Mouse (Mus musculus): Measurements from ENCODE around the gene Polr2j. TPM values are rescaled to one million over a fixed set of nuclear protein-coding genes. Genes with fewer than 3 reads are reported as not detected.

Gene Polr2j
- total RNA-seq (2021): 10 to 100 TPM; 70.3 to 78.0 TPM
- long read RNA-seq, experiment 1, transcript Polr2j-201 (4 exons, 646 nt): major isoform, 6 of 7 reads
- long read RNA-seq, experiment 1, partial matches to known transcripts: 0 of 7 reads
- long read RNA-seq, experiment 1, other reads (novel, unspliced or antisense): 0 of 7 reads
- long read RNA-seq, experiment 2, transcript Polr2j-201 (4 exons, 646 nt): major isoform, 50 of 51 reads
- long read RNA-seq, experiment 2, partial matches to known transcripts: 1 of 51 reads
- long read RNA-seq, experiment 2, other reads (novel, unspliced or antisense): 0 of 51 reads

DNA sequence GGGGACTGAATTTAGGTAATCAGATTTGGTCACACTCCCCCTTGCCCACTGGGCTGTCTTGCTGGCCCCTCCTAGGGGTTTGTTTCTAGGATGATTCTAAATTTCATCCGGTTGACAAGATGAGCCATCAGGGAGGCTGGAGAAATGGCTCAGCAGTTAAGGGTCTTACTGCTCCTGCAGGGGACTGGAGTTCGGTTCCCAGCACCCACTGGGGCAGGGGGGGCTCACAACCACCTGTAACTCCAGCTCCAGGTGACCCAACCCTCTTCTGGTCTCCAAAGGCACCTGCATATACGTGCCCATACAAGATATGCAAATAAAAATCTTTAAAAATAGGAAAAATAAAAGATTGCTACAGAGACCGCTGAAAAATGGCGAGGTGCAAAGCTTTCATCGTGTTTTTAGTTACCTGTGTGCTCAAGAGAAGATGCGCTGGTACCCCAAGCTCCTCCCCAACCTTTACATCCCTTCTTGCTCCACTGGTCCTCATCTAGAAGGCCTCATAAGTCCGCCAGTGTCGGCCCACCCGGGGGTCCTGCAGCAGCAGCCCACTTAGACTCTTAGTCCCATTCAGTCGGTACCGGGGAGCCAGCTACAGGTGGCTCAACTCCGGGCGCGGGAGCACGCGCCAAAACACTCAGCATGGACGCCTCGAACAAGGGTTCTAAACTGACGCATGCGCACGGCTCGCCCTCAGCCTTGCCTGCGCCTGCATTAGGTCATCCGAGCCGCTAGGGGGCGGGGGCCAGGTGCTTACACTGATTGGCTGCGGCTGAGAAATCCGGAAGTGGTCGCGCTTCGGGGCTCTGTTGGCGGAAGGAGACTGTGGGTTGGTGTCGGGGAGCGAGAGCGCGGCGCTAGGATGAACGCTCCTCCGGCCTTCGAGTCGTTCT is at the start of gene Polr2j:
Gene Polr2j (plus strand): TSS at position 741 of the 893 bp plus-strand sequence.
- DNase-seq (ENCODE audit: low spot score in 2 of 2): peak; percentile 98

DNA sequence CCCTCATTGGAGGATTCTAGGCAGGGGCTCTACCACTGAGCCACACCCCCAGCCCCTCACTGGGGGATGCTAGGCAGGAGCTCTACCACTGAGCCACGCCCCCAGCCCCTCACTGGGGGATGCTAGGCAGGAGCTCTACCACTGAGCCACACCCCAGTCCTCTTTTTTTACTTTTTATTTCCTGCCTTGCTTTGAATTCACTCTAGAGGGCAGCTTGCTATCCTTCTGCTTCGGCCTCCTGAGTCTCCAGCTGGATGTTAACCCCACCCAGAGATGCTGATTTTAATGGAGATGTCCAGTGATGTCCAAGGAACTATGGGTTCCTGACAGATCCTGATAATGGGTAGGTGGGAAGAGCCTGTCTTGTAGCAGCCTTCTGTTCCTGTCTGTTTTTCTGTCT is 47.0 kb upstream of the Polr2j start:
- no peak for DNase-seq (ENCODE audit: low spot score in 2 of 2)

DNA sequence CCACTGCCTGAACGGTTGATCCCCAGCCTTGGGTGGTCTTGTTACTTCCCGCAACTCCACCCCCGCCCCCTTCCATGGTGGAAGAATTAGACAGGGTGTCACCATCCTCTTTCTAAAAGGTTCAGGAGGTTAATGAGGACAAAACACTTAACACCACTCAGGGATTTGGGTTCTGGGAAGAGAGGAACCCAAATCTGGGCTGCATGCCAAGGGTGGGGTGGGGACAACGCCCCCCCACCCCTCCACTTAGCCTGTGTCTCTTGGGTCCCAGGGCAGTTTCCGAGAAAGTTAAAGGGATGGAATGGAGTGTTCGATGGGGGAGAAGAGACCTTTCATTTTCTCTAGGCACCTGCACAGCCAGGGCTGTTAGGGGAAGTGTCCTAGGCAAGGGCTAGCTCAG is 43.4 kb upstream of the Polr2j start:
- DNase-seq (ENCODE audit: low spot score in 2 of 2): no peak

DNA sequence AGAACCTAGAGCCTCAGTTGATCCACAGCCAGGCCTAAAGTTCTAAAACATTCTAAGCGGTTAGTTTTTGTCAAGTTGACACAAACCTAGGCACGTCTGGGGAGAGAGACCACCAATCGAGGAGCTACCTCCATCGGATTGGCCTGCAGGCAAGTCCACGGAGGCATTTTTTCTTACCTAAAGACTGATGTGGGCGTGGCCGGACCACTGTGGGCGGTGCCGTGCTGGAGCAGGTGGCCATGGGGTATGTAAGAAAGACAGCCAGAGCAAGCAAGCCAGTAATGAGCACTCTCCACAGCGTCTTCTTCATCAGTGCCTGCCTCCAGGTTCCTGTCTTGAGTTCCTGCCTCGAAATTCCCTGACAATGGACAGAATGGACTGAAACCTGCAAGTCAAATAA is 42.9 kb upstream of the Polr2j start:
- no peak for DNase-seq (ENCODE audit: low spot score in 2 of 2)

DNA sequence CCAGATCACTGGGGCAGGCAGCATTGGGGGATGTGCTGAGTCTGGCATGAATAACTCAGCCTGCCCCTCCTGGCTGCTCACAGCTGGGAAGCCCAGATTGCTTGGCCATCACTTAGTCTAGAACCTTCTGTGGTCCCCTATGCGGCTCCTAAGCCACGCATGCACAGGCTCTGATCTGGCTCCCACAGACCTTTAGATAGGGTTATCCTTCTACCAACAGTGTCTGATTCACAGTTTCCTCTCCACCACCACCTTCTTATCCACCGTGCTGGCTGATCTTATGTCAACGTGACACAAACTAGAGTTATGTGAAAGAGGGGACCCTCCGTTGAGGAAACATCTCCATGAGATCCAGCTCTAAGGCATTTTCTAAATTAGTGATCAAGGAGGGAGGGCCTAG is 41.4 kb upstream of the Polr2j start:
- no peak for DNase-seq (ENCODE audit: low spot score in 2 of 2)

DNA sequence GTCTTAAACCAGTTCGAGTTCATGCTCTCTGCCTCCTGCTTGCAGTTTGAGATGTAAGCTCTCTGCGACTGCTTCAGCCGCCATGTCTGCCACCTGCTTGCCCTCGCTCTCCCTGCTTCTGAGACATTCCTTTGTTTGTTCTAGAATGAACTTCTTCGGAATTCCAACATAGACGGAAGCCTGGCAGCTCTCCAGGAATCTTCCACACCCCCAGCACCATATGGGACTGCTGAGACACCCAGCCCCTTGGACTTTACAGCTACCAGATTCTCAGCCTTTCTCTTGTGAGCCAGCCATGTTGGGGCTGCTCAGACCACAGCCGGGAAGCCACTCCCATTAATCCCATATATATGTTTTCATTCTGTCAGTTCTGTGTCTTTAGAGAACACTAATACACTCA is 40.1 kb upstream of the Polr2j start:
- DNase-seq (ENCODE audit: low spot score in 2 of 2): no peak

DNA sequence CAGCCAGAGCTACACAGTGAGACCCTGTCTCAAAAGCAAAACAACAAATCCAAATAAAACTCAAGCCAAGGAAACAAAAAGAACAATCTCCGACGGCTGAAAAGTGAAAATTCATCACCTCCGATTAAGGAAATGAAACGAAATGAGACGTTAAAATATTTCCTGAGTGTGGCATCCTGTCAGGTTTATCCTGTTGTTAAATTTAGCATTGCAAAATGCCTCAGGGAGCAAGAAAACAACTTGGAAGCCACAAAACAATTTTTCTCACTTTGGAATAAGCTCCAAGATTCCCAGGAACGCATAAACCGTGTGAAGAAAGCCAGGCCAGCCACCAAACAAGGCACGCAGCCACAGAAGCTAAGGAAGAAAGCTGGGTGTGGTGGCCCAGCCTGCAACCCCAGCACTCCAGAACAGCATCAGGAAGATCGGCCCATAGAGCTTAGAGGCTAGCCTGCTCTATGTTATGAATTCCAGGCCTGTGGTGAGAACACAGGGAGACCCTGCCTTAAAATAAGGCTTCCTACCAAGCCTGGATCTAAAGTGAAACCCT is 39.4 kb upstream of the Polr2j start:
- no peak for DNase-seq (ENCODE audit: low spot score in 2 of 2)

DNA sequence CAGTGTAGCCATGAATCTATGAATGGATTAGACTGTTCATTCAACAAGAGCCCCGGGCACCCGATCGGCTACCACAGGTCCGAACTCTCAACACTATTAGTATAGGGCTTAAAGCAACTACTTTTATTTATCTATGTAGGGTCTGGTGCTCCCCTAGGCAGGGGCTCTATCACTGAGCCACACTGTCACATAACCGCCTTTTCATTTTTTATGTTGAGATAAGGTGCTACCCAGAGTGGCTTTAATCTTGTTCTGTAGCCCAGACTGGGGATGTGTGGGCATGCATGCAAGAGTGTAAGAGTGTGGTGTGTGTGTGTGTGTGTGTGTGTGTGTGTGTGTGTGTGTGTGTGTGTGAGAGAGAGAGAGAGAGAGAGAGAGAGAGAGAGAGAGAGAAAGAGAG is 38.3 kb upstream of the Polr2j start:
- DNase-seq (ENCODE audit: low spot score in 2 of 2): no peak

DNA sequence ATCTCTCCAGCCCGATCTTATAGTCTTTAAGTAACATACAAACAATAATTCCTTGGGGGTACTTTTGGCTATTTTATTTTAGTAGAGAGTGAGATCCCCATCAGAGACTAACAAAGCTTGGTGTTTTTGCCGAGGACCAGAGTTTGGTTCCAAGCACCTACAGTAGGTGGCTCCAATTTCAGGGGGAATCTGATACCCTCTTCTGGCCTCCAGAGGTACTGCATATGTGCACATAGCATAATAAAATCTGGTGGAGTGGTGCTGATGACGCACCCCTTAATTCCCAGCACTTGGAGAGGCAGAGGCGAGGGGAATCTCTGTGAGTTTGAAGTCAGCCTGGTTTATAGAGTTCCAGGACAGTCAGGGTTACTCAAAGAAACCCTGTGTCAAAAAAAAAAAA is 34.1 kb upstream of the Polr2j start:
- DNase-seq (ENCODE audit: low spot score in 2 of 2): no peak

DNA sequence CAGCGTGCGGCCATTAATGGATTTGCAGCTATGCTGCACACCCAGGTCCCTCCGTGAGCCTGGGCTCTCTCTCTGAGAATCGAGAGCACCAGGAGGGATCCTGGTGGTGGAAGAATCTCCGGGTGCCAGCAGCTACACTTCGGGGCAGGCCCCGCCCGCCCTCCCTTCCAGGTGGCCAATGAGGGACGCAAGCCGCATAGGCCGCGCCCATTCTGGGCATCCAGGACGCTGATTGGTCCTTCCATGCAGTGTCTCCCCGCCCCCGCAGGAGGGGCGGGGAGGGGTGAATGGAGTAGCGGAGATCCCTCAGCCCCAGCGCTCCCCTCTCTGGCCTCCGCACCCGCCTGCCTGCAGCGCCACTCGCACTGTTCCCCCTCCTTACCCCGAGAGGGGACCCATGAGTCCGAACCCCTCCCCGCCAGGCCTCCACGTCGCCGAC is 32.7 kb upstream of the Polr2j start, which contains the start of gene Rasa4:
Gene Rasa4 (plus strand): TSS at position 248 of the 439 bp plus-strand sequence.
- peak; percentile 85 to 88 for DNase-seq (ENCODE audit: low spot score in 2 of 2)

DNA sequence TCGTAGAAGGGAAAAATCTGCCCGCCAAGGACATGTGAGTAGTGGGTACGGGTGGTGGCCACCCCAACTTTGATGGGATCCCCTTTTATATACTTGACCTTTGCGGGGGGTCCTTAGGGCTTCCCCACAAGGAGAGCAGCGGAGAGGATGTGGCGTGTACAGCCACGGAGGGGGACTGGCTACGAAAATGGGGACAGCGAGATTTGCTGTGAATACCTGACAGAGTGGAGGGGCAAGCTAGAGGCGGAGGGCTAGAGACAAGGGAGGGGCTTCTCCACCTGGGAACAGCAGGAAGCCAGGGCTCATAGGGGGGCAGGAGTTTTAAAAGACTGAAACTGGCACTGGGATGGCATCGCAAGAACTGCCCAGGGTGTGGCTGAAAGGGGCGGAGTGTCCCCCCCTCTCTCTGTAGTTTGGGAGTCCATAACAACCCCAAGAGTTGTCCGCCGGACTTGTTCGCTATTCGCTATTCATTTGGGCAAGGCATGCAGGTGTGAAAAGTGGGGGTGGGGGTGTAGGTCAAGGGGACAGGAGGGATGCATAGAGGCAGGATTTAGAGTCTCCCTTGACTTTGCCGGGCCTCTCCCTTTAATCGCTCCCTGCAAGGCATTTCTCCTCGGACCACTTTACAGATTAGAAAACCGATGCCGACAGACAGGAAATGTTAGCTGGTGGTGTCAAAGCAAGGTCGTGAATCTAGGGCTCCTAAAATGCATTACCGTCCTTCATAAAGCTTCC is 32.1 kb upstream of the Polr2j start:
- peak in 1 of 2 experiments; percentile 29 for DNase-seq (ENCODE audit: low spot score in 2 of 2)

DNA sequence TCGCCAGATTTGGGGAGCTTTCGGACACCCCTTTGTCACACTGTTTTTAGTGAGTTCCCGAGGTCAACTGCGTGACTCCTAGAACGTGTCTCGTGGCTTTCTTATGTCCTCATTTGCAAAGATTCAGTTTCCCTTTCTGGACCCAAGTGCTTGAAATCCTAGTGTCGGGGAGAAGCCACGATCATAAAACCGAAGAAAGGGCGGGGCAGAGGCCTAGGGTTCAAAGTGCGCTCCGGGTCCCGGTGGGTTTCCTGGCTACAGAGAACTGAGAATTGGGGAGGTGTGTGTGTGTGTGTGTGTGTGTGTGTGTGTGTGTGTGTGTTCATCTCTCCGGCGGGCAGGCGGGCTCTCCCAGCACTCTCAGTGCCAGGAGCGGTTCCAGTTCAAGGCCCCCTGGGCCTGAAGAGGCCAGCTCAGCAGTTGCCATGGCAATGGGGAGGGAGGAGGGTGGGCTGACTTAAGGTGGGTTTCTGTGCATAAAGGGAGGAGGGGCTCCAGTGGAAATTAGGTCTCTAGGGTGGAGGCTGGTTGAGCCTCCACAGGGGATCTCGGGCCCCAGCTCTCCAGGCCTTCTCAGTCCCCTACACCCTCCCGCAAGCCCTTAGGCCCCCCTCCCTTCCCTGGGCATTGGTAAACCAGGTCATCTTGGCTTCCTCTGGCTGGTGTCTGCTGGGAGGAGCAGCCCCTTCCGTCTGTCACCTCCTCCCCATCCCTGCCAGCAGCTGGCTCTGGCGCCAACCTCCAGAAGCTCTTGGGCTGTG is 31.4 kb upstream of the Polr2j start:
- peak; percentile 39 to 55 for DNase-seq (ENCODE audit: low spot score in 2 of 2)

DNA sequence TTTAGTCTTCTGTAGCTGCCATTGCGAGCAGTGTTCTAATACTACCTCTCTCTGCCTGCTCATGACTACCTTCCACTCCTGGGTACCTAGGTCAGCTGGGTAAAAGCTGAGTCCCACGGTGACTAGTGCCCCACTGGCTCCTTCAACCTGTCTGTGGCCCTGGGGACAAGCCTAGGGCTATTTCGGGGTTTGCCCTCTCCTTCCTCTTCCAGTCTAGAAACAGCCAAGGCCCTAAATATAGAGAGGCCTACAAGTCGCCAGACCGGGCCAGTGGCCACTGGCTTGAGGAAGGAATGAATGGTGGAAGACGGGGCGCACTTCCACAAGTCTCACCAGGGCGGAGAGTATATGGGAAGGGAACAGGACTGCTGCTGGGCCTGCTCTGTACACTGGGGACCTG is 30.1 kb upstream of the Polr2j start:
- no peak for DNase-seq (ENCODE audit: low spot score in 2 of 2)

DNA sequence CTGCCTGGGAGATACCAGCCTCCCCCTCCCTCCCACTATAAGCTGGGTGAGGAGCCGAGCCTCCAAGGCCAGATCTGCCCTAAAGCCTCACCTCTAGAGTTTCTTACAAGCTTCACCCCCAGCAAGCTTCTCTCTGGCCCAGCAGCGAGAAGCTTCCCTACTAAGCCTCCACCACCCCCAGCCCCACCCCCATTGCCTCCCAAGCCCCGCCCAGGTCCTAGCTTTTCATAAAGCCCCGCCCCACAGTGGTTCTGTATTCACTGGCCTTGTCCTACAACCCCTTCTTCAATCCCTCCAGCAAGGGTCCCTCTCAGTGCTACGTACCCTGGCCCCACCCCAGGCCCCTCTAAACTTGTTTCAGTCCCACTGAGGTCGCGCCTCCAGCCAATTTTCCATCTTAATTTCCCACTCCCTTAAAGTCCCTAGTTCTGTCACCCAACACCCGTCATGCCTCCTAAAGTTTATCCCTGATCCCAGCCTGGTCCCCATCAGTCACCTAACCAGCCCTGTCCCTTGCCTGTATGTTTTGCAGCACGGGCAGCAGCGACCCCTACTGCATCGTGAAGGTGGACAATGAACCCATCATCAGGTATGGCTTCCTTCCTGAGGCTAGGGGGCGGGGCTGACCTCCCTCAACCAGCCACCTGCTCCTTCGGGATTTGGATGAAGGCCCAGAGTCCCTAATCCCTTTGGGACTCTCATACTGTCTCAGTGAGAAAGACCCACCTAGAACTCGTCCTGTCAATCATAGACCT is 27.4 kb upstream of the Polr2j start:
- DNase-seq (ENCODE audit: low spot score in 2 of 2): no peak

DNA sequence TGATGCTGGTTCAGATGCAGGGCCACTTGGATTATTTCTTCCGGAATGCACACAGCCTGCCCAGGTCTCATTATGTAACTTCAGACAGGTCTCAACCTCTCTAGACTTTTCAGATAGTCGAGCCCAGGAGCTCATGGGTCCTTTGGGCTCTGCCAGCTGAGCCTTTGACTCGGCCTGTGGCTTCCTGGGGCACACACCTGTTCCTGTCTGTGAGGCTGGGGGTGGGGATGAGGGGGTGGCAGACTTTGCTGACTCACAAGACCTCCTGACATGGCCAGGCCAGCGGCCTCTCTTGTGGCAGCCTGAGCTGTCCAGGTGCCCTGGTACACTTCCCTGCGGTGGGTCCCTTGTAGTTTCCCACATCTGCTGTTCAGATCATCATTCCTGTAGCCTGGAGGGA is 24.5 kb upstream of the Polr2j start:
- no peak for DNase-seq (ENCODE audit: low spot score in 2 of 2)

DNA sequence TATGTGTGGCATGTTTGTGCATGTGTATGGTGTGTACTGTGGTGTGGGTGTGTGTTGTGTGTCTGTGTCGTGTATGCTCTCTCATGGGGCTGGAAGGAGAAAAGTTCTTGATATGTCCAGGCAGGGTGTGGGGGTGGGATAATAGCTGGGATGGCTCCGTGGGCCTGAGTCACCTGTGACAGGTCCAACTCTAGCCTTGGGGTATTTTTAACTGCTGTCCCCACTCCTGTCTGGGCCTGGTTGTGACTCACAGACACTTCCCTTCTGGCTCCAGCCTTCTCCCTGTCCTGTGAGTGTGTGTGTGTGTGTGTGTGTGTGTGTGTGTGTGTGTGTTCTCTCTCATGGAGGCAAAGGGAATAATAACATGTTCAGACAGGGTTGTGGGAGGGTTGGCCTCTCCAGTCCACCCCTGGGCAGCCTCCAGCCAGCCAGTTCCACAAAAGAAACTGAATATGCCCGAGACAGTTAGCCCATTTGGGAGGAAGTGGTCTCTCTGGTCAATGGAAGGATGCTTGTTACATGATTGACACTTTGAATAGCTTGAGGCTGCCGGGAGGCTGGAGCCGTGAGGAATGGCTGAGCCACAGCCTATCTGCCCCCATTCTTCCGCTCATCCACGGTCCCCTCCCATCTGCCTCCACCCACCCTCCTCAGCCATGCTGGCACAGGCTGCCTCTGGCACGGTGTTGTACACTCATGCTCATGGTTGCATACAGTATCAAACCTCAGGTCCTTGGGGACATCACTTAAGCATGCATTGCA is 22.0 kb upstream of the Polr2j start:
- no peak for DNase-seq (ENCODE audit: low spot score in 2 of 2)

DNA sequence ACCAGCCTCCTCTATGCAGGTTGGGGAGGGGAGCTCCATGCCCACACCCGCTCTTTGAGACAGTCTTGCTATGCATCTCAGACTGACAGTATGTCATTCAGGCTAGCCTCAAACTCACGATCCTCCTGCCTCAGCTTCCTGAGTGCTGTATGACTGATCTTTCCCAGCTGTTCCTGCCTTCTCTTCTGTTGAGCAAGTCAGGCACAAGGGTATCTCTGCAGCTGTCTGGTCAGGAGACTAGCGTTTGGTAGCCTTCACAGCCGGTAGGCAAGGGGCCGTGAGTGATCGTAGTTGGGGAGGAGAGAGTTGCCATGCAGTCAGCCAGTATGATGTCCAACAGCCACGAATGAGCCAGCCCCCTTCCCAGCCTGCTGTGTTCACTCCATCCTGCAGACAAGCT is 21.3 kb upstream of the Polr2j start:
- no peak for DNase-seq (ENCODE audit: low spot score in 2 of 2)

DNA sequence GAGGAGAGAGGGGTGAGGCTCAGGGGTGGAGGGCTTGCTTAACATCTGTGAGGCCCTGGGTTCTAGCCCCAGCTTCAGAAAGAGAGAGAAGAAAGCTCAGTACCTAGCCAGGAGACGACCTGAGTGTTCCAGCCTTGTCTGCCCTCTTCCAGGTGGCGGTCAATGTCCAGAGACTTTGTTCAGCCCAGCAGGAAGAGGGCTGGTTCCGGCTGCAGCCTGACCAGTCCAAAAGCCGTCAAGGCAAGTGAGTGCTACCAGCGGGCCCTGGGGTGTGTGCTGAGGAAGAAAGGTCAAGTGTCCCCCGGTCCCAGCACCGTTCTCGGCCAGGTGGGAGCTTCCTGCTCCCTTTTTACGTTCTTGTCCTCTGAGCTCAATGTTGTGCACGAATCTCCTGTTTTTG is 17.9 kb upstream of the Polr2j start:
- DNase-seq (ENCODE audit: low spot score in 2 of 2): no peak
